Mouse (Mus musculus): ENCODE data around the gene Plcd3.

DNA sequence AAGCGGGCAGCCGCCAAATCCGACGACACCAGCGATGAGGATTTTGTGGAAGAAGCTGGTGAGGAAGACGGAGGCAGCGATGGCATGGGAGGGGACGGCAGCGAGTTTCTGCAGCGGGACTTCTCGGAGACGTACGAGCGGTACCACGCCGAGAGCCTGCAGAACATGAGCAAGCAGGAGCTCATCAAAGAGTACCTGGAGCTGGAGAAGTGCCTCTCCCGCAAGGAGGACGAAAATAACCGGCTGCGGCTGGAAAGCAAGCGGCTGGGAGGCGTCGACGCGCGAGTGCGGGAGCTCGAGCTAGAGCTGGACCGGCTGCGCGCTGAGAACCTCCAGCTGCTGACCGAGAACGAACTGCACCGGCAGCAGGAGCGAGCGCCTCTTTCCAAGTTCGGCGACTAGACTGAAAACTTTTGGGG, 16.1 kb upstream of the Plcd3 start:
- TF ChIP-seq EP300 (IDR thresholded peaks at IDR 0.05; ENCODE audit: low read depth in 1 of 2, low read length in 2 of 2) (no peak), POLR2A (IDR thresholded peaks at IDR 0.05; ENCODE audit: control insufficient read depth in 1 of 2, insufficient read depth in 1 of 2, low read depth in 1 of 2, low read length in 2 of 2, poor library complexity in 1 of 2) (peak in 1 of 2 experiments; percentile 18; a peak in 1 of 4 replicates), CTCF (IDR thresholded peaks at IDR 0.05 in 2 of 3, conservative IDR thresholded peaks at IDR 0.05 in 1 of 3; ENCODE audit: control insufficient read depth in 1 of 3, insufficient read depth in 1 of 3, low read depth in 2 of 3, low read length in 3 of 3, poor library complexity in 1 of 3, severe bottlenecking in 1 of 3) (no peak), TCF12 (IDR thresholded peaks at IDR 0.05; ENCODE audit: low read depth, low read length) (no peak), MXI1 (IDR thresholded peaks at IDR 0.05; ENCODE audit: low read depth, low read length) (no peak), CHD1 (IDR thresholded peaks at IDR 0.05; ENCODE audit: low read depth, low read length) (0 out of 2 replicates have a peak, but pooled peaks have one; percentile 78), POLR2AphosphoS2 (IDR thresholded peaks at IDR 0.05; ENCODE audit: low read length) (no peak), HCFC1 (IDR thresholded peaks at IDR 0.05; ENCODE audit: low read depth, low read length) (no peak; the same call in 1 of the 2 replicates), GATA1 (IDR thresholded peaks at IDR 0.05; ENCODE audit: low read depth, low read length) (no peak), NRF1 (IDR thresholded peaks at IDR 0.05; ENCODE audit: insufficient read depth, low read depth, low read length, poor library complexity, severe bottlenecking) (no peak), MAFK (IDR thresholded peaks at IDR 0.05; ENCODE audit: borderline replicate concordance, low read depth, low read length) (no peak)
